Mouse (Mus musculus) ovary, postnatal 36 days (tissue): Measurements from ENCODE around the gene Inka1.

Source experiments
- DNase-seq: peaks from one replicate; pipeline ENCODE4 v3.0.0; 2022; ENCODE audit warnings: low spot score, mixed read lengths

Inka1 gene

DNA sequence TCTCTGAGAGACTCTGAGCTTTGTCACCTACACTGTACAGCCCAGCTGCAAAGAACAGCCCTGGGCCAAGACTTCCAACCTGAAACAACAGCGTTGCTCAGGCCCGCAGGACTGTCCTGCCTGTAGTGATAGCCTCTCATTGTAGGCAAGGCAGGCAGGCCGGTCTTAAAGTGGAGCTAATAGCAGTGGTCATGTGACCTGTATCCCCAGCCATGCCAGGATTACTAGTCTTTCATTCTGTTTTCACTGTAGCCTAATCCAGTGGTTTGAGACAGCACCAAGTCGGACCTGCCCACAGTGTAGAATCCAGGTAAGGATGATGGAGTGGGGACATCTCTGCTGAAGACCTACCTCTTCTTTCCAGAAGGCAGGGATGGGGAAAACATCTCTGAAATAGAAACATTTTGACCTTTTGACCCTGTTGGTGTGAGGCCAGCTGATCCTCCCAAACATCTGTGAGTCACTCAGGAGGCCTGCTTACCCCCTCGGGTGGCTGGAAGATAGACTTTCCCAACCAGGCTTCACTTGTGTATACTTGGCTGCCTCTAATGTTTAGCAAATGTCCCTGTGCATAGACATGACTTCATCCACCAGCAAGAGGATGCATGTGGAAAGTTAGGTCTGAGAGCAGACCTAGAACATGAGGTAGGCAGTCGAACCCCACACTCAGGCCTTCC lies 29.9 kb downstream of the Inka1 start:
- DNase-seq: no peak

DNA sequence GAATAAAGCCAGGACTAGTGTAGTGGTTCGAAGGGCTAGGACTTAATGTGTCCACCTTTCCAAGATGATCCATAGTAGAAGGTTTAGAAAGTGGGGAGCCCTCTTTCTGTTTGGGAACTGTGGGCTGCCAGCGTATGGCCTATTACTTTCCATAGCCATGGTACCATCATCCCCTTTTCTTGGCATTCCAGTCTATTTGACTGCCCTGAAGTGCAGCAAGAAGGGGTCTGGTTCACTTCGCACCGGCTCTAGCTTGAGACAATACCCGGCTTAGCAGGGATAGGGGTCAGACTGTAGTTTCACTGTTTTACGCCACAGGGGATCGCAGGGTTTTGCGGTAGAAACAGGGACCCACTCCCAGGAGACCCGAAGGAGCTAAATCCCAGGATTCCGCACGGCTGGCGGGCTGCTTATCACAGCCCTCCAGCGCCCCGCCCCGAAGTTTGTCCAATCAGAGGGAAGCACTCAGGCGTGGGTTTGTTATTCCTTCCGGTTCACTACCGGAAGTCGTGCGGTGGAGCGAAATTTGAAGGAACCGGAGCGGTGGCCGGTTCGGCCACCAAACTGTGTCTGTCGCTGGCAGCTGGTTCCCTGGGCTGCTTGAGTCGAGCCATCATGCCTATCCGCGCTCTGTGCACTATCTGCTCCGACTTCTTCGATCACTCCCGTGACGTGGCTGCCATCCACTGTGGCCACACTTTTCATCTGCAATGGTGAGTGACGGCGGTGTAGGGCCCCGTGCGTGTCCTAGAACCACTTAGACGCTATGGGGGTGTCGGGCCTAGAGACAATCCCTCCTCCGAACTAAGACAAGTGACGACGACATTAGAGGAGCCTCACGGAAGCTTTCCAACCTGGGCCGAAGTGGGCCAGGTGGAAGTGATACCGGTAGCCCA lies 35.0 kb downstream of the Inka1 start:
- peak; percentile 88 for DNase-seq

DNA sequence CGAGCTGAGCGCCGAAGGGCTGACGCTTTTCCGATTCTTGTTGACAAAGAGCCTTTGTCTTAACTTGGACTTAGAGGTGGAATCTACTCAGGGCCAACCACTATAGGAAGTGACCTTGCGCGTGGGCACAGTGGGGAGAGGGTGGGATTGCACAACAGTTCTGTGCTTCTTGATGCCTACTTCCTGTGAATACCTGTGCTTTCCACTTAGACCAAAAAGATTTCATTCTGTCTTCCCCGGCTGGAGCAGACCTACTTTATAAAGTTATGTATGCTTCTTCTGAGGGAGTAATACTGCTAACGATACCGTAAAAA lies 35.8 kb downstream of the Inka1 start, which contains the start of gene Traip:
Gene Traip, plus strand, starts transcription at position 215 of the 314 bp plus-strand sequence.
- DNase-seq: no peak

DNA sequence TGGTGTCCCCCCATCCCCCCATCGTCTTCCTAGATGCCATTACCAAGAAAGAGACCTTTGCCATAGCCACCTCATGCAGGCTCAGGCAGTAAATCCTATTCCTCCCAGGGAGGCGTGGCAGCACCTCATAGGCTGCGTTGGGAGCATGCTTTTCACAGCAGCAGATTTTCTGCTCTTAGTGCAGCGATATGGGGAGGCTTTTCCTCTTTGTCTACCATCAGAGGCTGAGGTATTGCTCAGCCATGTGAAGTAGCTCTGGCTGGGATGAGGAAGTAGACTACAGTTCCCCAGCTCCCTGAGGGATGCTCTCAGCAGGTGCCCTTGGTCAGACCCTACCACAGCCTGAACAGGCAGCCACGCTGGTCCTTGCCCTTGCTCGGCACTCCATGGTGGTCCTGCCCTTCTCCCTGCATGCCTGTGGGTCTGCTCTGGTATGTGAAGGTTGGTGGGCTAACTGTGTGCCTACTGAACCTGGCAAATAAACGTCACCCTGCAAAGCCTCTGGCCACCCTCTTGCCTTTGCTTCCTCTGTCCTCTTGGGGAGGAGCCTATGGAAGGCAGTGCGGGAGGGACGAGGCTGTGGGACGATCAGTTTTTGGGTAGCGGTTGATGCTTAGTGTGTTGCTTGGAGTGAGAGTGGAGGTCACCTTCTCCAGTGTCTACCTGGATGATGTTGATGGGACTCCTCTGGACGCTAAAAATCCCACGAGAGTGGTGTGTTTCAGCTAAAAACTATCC lies 36.3 kb downstream of the Inka1 start:
- DNase-seq: no peak

DNA sequence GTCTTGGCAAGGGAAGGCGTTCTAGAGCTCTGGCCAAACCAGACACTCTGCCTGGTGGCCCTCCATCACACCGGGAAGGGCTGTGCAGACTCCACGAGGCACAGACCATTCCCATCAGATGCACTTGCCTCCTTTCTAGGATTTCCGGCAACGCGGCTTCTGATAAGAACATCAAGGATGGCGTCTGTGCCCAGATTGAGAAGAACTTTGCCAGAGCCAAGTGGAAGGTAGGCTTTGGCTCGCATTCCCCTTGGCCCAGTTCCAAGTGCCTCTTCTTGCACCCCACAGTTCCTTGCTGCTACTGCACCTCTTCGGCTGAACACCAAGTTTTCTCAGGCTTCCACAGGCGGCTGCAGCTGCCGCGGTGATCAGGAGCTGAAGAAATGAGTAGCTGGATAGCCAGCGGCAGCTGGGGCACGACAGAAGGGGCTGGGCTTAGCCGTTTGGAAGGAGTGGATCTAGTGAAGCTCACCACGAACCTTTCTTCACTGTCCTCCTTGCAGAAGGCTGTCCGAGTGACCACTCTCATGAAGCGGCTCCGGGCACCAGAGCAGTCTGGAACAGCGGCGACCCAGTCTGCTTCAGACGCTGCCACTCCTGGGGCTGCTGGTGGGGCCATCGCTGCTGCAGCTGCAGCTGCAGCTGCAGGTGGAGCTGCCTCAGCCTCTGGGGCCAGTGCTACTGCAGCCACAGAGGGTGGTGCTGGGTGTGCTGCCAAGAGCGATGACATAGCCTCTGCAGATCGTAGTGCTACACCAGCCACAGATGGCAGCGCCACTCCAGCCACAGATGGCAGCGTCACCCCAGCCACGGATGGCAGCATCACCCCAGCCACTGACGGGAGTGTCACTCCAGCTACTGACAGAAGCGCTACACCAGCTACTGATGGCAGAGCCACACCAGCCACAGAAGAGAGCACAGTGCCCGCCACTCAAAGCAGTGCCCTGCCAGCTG lies 38.2 kb downstream of the Inka1 start:
- DNase-seq: no peak

DNA sequence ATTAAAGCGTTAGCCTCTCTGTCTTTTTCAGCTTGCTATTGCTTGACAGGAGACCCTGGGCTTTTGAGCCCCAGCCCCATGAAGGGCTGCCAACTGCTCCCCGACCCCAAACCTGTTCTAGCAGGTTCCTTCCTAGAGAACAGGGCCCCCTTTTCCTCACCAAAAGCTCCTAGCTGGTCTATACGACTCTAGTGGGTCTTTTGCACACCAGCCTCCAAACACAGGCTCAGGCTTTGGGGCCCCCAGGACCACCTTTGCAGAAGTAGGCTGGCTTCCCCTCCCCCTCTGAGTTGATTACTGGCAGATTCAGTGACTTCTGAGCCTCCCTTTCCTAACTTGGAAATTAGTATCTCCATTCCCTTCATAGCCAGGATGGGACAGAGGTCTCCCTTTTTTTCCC lies 48.8 kb downstream of the Inka1 start:
- no peak for DNase-seq

DNA sequence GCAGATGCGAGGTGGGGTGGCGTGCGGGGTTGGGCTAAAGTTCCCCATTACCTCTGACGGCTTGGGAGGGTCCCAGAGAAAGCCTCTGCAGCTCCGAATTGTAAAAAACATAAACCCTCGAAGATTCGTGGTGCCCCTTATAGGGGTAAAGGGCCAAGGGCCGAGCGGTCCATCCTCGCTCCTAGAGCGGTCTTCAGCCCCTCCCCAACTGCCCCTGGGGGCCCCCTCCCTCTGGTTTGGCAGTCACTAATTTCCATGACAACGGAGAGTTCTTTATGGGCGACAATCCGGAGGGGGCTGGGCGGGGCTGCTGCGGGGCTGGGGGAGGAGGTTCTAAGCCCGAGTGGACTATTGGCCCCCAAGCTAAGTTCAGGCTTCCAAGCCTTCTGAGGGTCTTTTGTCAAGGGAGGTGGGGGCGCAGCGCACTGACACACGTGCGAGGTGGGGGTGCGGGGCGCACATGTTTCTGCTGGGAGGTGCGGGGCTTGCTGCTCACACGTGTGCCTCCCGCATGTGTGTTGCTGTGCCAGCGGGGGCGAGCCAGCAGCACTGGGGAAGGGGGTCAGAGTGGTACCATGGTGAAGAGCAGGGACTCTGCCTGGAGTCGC lies 49.4 kb downstream of the Inka1 start:
- DNase-seq: no peak

DNA sequence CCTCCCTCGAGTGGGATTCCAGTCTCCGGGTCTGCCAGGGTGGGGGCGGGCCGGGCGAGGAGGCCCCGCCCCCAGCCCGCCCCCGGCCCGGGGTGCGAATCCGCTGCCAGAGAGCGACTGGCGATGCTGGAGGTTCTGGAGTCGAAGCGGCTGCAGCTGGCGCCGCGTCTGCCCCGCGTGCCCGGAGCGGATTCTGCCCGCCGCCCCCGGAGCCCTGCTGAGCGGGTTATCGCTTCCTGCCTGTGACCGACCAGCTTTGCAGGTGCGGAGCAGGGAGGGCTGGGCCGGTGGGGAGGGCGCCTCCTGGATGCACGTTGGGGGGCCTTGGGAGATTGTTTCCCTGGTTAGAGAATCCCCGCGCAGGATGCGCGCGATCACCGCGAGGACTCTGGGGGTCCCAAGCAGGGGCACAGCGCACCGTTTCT lies 49.9 kb downstream of the Inka1 start:
- no peak for DNase-seq

DNA sequence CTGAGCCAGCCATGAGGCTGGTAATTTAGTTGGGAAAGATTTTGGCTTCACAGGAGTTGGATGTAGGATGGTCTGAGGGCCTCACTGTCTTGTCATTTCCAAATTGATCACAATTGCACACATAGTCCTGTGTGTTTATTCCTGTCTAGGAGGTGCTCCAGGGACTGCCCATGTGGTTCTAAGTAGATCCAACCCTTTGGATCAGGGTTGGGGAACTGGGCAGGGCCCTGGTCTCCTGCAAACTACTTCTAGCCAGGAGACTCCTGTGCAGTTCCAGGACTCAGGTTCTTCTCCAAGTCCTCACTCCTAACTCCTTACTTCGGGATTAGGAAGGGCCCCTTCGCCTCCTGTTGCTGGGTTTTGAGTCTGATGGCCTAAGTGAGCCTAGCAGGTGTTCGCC lies 50.3 kb downstream of the Inka1 start, which contains the start of gene Camkv:
Gene Camkv, plus strand, starts transcription at position 301 of the 400 bp plus-strand sequence.
- DNase-seq: no peak
